Mouse (Mus musculus): Measurements from ENCODE around the gene Ipo11.

Gene Ipo11

GRCm38 (mm10) chr13:106819749-106820148 is 117.0 kb downstream of the Ipo11 start:
- CTCF ChIA-PET = no interaction called here

DNA sequence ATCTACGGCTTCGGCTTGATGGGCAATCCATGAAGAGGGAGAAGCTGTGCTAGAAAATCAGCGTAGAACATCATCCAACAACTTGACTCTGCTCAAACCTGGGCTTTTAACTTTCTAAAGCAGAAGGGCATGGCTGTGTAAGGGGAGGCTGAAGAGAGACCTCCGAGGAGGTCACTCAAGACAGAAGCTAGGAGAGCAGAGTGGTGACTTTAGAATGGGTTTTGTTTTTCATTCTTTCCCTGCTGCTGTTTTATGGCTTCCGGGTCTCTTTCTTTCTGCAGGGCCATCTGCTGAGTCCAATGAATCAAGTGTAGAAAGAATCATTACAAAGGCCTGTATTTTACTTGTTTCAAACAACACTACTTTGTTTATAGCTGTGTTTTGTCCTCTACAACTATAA is 119.7 kb downstream of the Ipo11 start:
- CTCF ChIA-PET = no interaction called here

- CTCF ChIA-PET = no interaction called here
Observed at GRCm38 (mm10) chr13:106813519-106813918, 123.2 kb downstream of the Ipo11 start.

GRCm38 (mm10) chr13:106813087-106813486 is 123.7 kb downstream of the Ipo11 start:
- CTCF ChIA-PET = no interaction called here

- CTCF ChIA-PET = no interaction called here
Observed at GRCm38 (mm10) chr13:106810156-106810555, 126.6 kb downstream of the Ipo11 start.

DNA sequence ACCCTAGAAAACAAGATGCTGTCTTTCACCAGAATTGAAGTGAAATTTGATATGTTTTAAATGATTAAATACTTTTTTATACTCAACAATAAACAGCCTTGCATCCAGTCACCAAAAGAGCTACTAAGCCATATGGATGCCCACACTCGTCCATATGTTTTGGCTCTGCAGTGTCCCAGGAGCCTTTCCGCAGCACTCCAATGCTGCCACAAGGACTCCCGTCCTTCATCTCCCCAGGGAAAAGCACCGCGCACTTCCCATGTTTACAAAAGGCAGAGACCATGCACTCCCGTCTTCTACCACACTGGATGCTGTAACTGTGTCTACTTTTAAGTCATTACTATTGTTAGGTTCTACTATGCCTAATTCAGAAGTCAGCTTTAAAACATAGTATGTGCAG is 127.9 kb downstream of the Ipo11 start:
- CTCF ChIA-PET = no interaction called here

- CTCF ChIA-PET = no interaction called here
Observed at GRCm38 (mm10) chr13:106808315-106808714, 128.4 kb downstream of the Ipo11 start.

- CTCF ChIA-PET = no interaction called here
Observed at GRCm38 (mm10) chr13:106807303-106807702, 129.5 kb downstream of the Ipo11 start.

DNA sequence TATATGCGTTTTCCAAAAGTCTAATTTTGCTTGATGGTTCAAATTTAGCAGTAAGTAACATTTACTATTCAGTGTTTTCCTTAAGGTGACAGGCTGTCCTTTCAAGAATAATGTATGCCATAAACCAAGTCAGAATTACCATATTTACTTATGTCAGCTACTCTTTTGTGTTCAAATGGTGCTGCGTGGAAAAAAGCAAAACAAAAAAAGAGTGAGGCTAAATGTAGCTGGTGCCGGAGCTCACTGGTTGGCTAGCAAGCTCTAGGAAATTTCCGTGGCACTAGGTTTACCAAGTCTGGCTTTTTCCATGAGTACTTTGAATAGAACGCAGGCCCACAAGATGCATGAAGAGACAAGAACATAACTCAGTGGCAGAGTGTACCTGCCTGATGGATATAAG is 131.6 kb downstream of the Ipo11 start:
- CTCF ChIA-PET = no interaction called here

DNA sequence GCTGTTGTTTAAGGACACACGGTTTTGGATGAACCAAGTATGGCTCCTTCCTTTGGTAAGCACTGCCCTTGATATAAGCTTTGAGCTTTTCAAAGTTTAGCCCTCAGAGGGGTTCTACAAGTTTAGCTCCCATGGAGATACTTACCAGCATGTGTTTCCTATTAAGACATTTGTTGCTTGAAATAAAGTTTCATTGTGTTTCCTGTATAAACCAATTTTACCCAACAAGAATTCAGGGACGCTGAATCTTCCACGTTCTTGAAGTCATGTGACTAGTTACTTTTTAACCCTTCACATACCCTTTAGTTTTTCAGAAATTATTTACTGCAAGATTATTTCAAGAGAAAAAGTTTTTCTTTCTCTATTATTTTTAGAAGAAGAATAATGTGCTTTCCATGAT is 138.7 kb downstream of the Ipo11 start:
- CTCF ChIA-PET = no interaction called here

DNA sequence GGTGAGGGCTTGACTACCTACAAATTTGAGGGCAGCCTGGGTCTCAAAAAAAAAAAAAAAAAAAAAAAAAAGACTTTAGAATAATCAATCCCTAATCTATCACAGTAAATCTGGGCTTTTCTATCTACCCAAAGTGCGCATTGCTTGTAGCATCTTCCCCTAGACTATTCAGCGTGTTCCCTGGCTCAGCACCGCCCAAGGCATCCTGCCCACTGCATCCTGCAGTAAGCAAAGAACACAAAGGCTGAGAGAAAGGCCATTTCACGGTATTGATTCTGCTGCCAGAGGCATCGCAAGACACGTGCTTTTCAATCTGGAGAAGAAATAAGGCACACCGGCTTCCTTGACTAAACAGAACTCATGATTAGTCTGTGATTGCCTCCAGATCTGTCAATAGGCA is 147.9 kb downstream of the Ipo11 start:
- CTCF ChIA-PET = interaction anchor here (0.5 to 0.7 kb wide), 2 partner anchors 64 to 67 kb away, joined by 3 read pairs; no protein-coding TSS in a partner anchor

- CTCF ChIA-PET = no interaction called here
Observed at GRCm38 (mm10) chr13:106768807-106769206, 168.0 kb downstream of the Ipo11 start.

DNA sequence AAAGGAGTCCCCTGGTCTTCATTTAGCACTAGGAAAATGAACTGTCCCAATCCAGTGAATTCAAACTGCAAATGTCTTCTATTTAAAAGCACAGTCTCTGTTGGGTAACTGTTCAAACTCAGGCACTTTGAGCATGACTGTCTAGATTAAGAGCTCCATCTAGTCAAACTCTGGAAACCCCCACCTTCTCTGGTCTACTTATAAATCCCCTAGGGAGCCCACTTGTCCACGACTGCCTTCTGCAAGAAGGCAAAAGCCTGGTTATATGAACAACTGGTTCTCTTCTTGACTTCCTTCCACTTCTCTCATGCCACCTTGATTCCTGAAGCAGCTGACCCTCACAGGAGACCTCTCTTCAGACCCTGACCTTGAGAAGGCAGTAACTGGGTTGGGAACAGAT is 174.1 kb downstream of the Ipo11 start:
- CTCF ChIA-PET = interaction anchor here (0.7 kb wide), 1 partner anchor 249 kb away, joined by 5 read pairs; no protein-coding TSS in a partner anchor

DNA sequence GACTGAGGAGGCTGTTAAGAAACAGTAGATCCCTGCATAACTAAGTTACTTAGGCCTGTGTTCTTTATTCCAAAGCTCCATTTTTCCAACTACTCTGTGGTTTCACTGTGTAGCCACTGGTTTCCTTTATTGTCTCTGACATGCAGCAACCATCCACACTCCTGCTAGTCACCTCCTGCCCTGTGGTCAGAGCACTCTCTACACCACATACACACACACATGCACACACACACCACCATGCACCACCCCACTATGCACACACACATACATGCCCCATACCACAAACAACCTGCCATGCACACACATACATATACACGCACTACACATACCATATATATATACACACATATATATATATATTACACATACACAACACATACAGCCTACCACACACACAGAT is 175.1 kb downstream of the Ipo11 start:
- CTCF ChIA-PET = no interaction called here

GRCm38 (mm10) chr13:106760232-106760875 is 176.4 kb downstream of the Ipo11 start:
- CTCF ChIA-PET = no interaction called here

DNA sequence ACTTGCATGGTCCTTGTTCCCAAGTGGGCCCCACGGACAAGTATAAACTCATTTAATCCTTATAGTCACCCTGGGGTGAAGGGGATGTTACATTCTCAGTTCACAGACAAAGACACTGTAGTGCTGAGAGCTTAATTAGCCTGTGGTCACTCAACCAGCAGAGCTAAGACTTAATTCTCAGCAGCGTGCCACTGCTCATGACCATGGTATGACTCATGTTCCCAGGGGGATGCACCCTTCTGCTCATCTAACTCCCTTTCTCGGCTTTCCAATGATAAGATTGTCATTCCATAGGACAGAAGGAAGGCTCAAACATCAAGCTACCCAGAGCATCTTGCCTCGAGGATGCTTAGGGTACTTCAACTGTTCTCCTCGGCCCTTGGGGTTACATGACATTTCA is 180.9 kb downstream of the Ipo11 start:
- CTCF ChIA-PET = no interaction called here

DNA sequence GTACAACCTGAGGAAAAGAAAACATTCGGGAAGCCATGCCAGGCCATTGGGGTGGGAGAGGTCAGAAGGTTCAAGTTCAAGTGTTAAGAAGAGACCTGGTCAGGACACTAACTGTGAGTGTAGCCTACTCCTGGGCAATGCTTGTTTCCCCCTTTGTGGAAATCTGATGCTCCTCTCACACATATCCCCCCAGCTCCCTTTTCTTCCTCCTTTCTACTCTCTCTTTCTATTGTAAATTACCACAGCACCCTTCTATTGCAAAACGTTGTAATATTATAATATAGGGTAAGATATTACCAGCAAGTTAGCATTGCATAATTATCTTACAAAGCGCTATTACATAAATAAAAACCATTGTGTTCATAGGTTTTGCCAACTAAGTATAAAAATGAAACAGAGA is 182.5 kb downstream of the Ipo11 start:
- CTCF ChIA-PET = no interaction called here

DNA sequence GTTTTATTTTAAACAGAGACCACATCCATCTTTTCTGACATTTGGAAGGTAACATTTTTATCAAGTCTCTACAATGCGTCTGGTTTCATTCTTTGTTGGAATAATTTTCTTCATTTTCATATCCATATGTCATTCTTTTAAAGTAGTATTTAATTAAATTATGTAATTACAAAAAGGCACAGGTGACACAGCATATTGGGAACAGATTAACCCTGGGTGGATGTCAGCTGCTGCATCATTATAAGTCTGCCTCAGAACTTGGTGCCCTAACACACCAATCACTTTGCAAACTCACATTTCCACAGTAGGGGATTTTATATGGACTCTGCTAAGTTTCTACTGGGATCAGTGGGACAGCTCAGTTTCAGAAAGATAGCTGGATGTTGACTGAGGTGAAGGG is 184.8 kb downstream of the Ipo11 start:
- CTCF ChIA-PET = no interaction called here

DNA sequence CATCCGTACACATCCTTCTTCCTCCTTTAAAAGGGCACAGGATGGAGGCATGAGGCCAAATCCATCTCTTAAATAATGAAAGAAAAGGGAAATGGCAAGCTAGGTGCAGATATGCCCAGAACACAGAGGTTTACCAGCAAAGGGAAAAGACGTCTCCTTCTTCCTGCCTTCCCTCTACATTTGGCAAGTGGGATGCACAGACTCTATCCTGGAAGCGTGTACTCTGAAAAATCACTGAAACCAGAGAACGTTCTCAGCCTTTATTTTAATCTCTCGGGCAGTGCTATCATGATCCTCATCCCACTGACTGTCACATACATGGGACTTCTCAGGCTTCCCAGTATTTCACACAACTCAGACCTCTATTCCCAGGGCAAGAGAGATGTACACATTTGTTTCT is 189.9 kb downstream of the Ipo11 start:
- CTCF ChIA-PET = no interaction called here

GRCm38 (mm10) chr13:106745201-106745600 is 191.6 kb downstream of the Ipo11 start:
- CTCF ChIA-PET = no interaction called here

Data from spleen, embryonic (tissue).